Mouse (Mus musculus) stomach, embryonic 14.5 days (tissue): ENCODE results near the gene Uso1. TPM values are rescaled to one million over a fixed set of nuclear protein-coding genes. Genes with fewer than 3 reads are reported as not detected.
A peak's percentile ranks its signal among the peaks of the same experiment; 100 is the strongest.

Experiments used
- ATAC-seq: fragments of 200-750 bp; cut with Nextera tagmentation; 2 replicates; pipeline ENCODE4 v1.8.0; 2017; ENCODE audit warnings: low read depth, moderate TSS enrichment; ENCODE audit not compliant: insufficient number of reproducible peaks, insufficient read depth, low FRiP score
- H3K27ac ChIP-seq: fragments of 300-500 bp; sonication (generic); 2 replicates; pipeline ENCODE4 v1.5.1; 2014; ENCODE audit warnings: mild to moderate bottlenecking, low read length, moderate library complexity, mixed read lengths
- H3K27me3 ChIP-seq: fragments of 300-500 bp; sonication (generic); 2 replicates; pipeline ENCODE4 v1.6.1; 2014; ENCODE audit warnings: low read length, control low read depth, mixed read lengths; ENCODE audit not compliant: control insufficient read depth, insufficient read depth
- H3K36me3 ChIP-seq: fragments of 300-500 bp; sonication (generic); 2 replicates; pipeline ENCODE4 v1.6.1; 2014; ENCODE audit warnings: mild to moderate bottlenecking, control low read depth, low read length, moderate library complexity, mixed read lengths; ENCODE audit not compliant: control insufficient read depth, insufficient read depth
- H3K4me1 ChIP-seq: fragments of 300-500 bp; sonication (generic); 2 replicates; pipeline ENCODE4 v1.6.1; 2014; ENCODE audit warnings: low read length, control low read depth, mixed read lengths; ENCODE audit not compliant: control insufficient read depth, insufficient read depth
- H3K4me2 ChIP-seq: fragments of 300-500 bp; sonication (generic); replicated peaks from 2 replicates; pipeline ENCODE4 v1.6.1; 2014; ENCODE audit warnings: low read depth, low read length, control low read depth
- H3K4me3 ChIP-seq: fragments of 300-500 bp; sonication (generic); 2 replicates; pipeline ENCODE4 v1.5.1; 2014; ENCODE audit warnings: low read depth, low read length, control low read depth
- H3K9ac ChIP-seq: fragments of 300-500 bp; sonication (generic); replicated peaks from 2 replicates; pipeline ENCODE4 v1.6.1; 2014; ENCODE audit warnings: low read depth, mild to moderate bottlenecking, control low read depth, low read length, moderate library complexity, mixed read lengths
- H3K9me3 ChIP-seq: fragments of 300-500 bp; sonication (generic); 2 replicates; pipeline ENCODE4 v1.6.1; 2016; ENCODE audit warnings: low read depth, low read length, control low read depth; ENCODE audit not compliant: control insufficient read depth
- WGBS: fragments of 180-500 bp; shearing (Covaris S2); extraction: QIAGEN DNeasy Blood & Tissue Kit; methylation state at CpG from one replicate; pipeline ENCODE4 v1.1.7; 2014; 5-methylcytosine and 5-hydroxymethylcytosine counted together
- polyA plus RNA-seq: library from polyadenylated mRNA; unstranded; fragments of >200 nt; fragmentation: Nextera tagmentation; extraction: Ambion mirVana; gene quantifications from 2 replicates; pipeline ENCODE4 v1.2.1, GENCODE M21; 2014

Uso1 gene
- polyA plus RNA-seq, 1 experiment from 2014 or later, result 34.7 TPM

GRCm38 (mm10) chr5:92114939-92115338 is 22.8 kb upstream of the Uso1 start:
- H3K4me2 ChIP-seq, result no peak overlapping the region
- peaks cover 7% of the 10 kb centered on the region; the same call in 1 of the 2 replicates for H3K4me1 ChIP-seq
- no peak for ATAC-seq
- no peak overlapping the region for H3K4me3 ChIP-seq
- WGBS, result 88% methylated on average over 2 of the region's 2 CpGs
- H3K27me3 ChIP-seq, result no peaks in the 10 kb centered on the region
- no peaks in the 10 kb centered on the region for H3K36me3 ChIP-seq
- H3K27ac ChIP-seq, result no peak overlapping the region
- no peak overlapping the region for H3K9ac ChIP-seq
- no peaks in the 10 kb centered on the region for H3K9me3 ChIP-seq

- H3K9ac ChIP-seq, result no peak overlapping the region
- 56% methylated on average over 12 of the region's 12 CpGs for WGBS
- no peak overlapping the region for H3K4me2 ChIP-seq
- ATAC-seq, result peak; percentile 76; the same call in 1 of the 2 replicates
- no peaks in the 10 kb centered on the region for H3K36me3 ChIP-seq
- peaks cover under 1% of the 10 kb centered on the region; the same call in 1 of the 2 replicates for H3K4me1 ChIP-seq
- no peaks in the 10 kb centered on the region for H3K9me3 ChIP-seq
- no peaks in the 10 kb centered on the region for H3K27me3 ChIP-seq
- H3K4me3 ChIP-seq, result no peak overlapping the region
- no peak overlapping the region for H3K27ac ChIP-seq
Measured at GRCm38 (mm10) chr5:92117823-92118403, 19.8 kb upstream of the Uso1 start.

- no peak overlapping the region for H3K4me3 ChIP-seq
- H3K27me3 ChIP-seq, result no peaks in the 10 kb centered on the region
- no peaks in the 10 kb centered on the region for H3K4me1 ChIP-seq
- no peak overlapping the region for H3K4me2 ChIP-seq
- 75% methylated on average over 4 of the region's 4 CpGs for WGBS
- no peak for ATAC-seq
- H3K9me3 ChIP-seq, result no peaks in the 10 kb centered on the region; the same call in 1 of the 2 replicates
- no peaks in the 10 kb centered on the region for H3K36me3 ChIP-seq
- H3K9ac ChIP-seq, result no peak overlapping the region
- no peak overlapping the region for H3K27ac ChIP-seq
Measured at GRCm38 (mm10) chr5:92121636-92122035, 16.1 kb upstream of the Uso1 start.

- Histone ChIP-seq H3K27me3 (no peaks in the 10 kb centered on the region), H3K27ac (no peak overlapping the region), H3K9ac (no peak overlapping the region), H3K9me3 (no peaks in the 10 kb centered on the region; the same call in 1 of the 2 replicates), H3K36me3 (no peaks in the 10 kb centered on the region), H3K4me1 (peaks cover 2% of the 10 kb centered on the region; the same call in 1 of the 2 replicates), H3K4me2 (no peak overlapping the region), H3K4me3 (no peak overlapping the region)
- no peak for ATAC-seq
- WGBS, result 93% methylated on average over 3 of the region's 3 CpGs
Measured at GRCm38 (mm10) chr5:92125446-92125845, 12.3 kb upstream of the Uso1 start.

- 0 out of 2 replicates have a peak, but pooled peaks have one; percentile 28 for ATAC-seq
- no peak overlapping the region for H3K9ac ChIP-seq
- H3K4me2 ChIP-seq, result no peak overlapping the region
Measured at GRCm38 (mm10) chr5:92127141-92127625, 10.6 kb upstream of the Uso1 start.

GRCm38 (mm10) chr5:92127751-92128150 is 10.0 kb upstream of the Uso1 start:
- Histone ChIP-seq H3K27ac (peak overlapping the region; percentile 52; the same call in 1 of the 2 replicates), H3K4me2 (no peak overlapping the region), H3K27me3 (no peaks in the 10 kb centered on the region), H3K9ac (no peak overlapping the region), H3K9me3 (no peaks in the 10 kb centered on the region; the same call in 1 of the 2 replicates), H3K36me3 (no peaks in the 10 kb centered on the region; the same call in 1 of the 2 replicates), H3K4me1 (peaks cover 2% of the 10 kb centered on the region; the same call in 1 of the 2 replicates), H3K4me3 (no peak overlapping the region)
- 66% methylated on average over 10 of the region's 10 CpGs for WGBS
- no peak for ATAC-seq

More at GRCm38 (mm10) chr5:92127141-92127625, 10.6 kb upstream of the Uso1 start:
- Histone ChIP-seq H3K36me3 (no peaks in the 10 kb centered on the region; the same call in 1 of the 2 replicates), H3K9me3 (no peaks in the 10 kb centered on the region; the same call in 1 of the 2 replicates), H3K27ac (peak overlapping the region; percentile 52; the same call in 1 of the 2 replicates), H3K27me3 (no peaks in the 10 kb centered on the region), H3K4me3 (no peak overlapping the region), H3K4me1 (peaks cover 2% of the 10 kb centered on the region; the same call in 1 of the 2 replicates)
- 43% methylated on average over 9 of the region's 9 CpGs for WGBS

- ATAC-seq, result peak; percentile 83; the same call in 1 of the 2 replicates
- no peak overlapping the region for H3K4me2 ChIP-seq
- H3K27me3 ChIP-seq, result no peaks in the 10 kb centered on the region
- no peaks in the 10 kb centered on the region; the same call in 1 of the 2 replicates for H3K36me3 ChIP-seq
- no peak overlapping the region for H3K4me3 ChIP-seq
- no peak overlapping the region for H3K27ac ChIP-seq
- no peak overlapping the region for H3K9ac ChIP-seq
- peaks cover 2% of the 10 kb centered on the region; the same call in 1 of the 2 replicates for H3K4me1 ChIP-seq
- WGBS, result 26% methylated on average over 8 of the region's 8 CpGs
- no peaks in the 10 kb centered on the region; the same call in 1 of the 2 replicates for H3K9me3 ChIP-seq
Measured at GRCm38 (mm10) chr5:92128570-92128969, 9.2 kb upstream of the Uso1 start.

GRCm38 (mm10) chr5:92129321-92129768 is 8.4 kb upstream of the Uso1 start:
- Histone ChIP-seq H3K27ac (no peak overlapping the region), H3K9ac (no peak overlapping the region)
- no peak for ATAC-seq

More at GRCm38 (mm10) chr5:92129321-92129768, 8.4 kb upstream of the Uso1 start:
- 58% methylated on average over 1 of the region's 1 CpGs for WGBS
- Histone ChIP-seq H3K4me1 (peaks cover 2% of the 10 kb centered on the region; the same call in 1 of the 2 replicates), H3K9me3 (no peaks in the 10 kb centered on the region; the same call in 1 of the 2 replicates), H3K4me3 (no peak overlapping the region), H3K4me2 (no peak overlapping the region), H3K27me3 (no peaks in the 10 kb centered on the region), H3K36me3 (no peaks in the 10 kb centered on the region; the same call in 1 of the 2 replicates)
